Mouse (Mus musculus) C2C12 (cell line): ENCODE data around the gene Ntrk1. TPM values are rescaled to one million over a fixed set of nuclear protein-coding genes. Genes with fewer than 3 reads are reported as not detected.
A peak's percentile ranks its signal among the peaks of the same experiment; 100 is the strongest.
"Not testable (repeated sequence)": the region's sequence is repeated elsewhere in the genome, so short reads cannot be mapped to it uniquely, and the experiment has no call there.

Experiments
- H3K27me3 ChIP-seq: one replicate; pipeline ENCODE4 v1.6.1; 2011; ENCODE audit not compliant: control insufficient read depth, insufficient read depth, insufficient read length
- H3K36me3 ChIP-seq: one replicate; pipeline ENCODE4 v1.6.1; 2011; ENCODE audit not compliant: control insufficient read depth, insufficient read depth
- H3K4me3 ChIP-seq: one replicate; pipeline ENCODE4 v1.5.1; 2011; ENCODE audit warnings: mild to moderate bottlenecking, control low read depth; ENCODE audit not compliant: poor library complexity, insufficient read depth, severe bottlenecking
- H3K79me2 ChIP-seq: one replicate; pipeline ENCODE4 v1.6.1; 2011; ENCODE audit not compliant: control insufficient read depth, insufficient read depth
- H3K79me3 ChIP-seq: one replicate; pipeline ENCODE4 v1.6.1; 2011; ENCODE audit warnings: low read depth, control low read depth
- H3ac ChIP-seq: one replicate; pipeline ENCODE3; 2011; ENCODE audit warnings: low read depth; ENCODE audit not compliant: control insufficient read depth, insufficient read length
- CEBPB ChIP-seq: IDR thresholded peaks from one replicate; pipeline ENCODE4 v1.6.1; 2011; ENCODE audit warnings: low read depth, mild to moderate bottlenecking, control low read depth, moderate library complexity
- CTCF ChIP-seq: IDR thresholded peaks from one replicate; pipeline ENCODE4 v1.5.1; 2011; ENCODE audit not compliant: control insufficient read depth, insufficient read depth, insufficient read length
- FOSL1 ChIP-seq: IDR thresholded peaks from one replicate; pipeline ENCODE4 v1.8.0; 2011; ENCODE audit warnings: mild to moderate bottlenecking, low read length; ENCODE audit not compliant: poor library complexity, insufficient read depth, severe bottlenecking
- MAX ChIP-seq: IDR thresholded peaks from one replicate; pipeline ENCODE4 v1.6.1; 2011; ENCODE audit warnings: mild to moderate bottlenecking, control low read depth
- MYOD1 ChIP-seq: IDR thresholded peaks from one replicate; pipeline ENCODE4 v1.6.1; 2011; ENCODE audit warnings: low read depth; ENCODE audit not compliant: control insufficient read depth, insufficient read length
- MYOG ChIP-seq: IDR thresholded peaks from one replicate; pipeline ENCODE4 v1.6.1; 2011; ENCODE audit not compliant: control insufficient read depth, insufficient read length; ENCODE audit errors: extremely low read depth
- USF1 ChIP-seq: IDR thresholded peaks from one replicate; pipeline ENCODE4 v1.6.1; 2011; ENCODE audit warnings: low read depth, mild to moderate bottlenecking, control low read depth, moderate library complexity
- polyA plus RNA-seq: library from polyadenylated mRNA; unstranded; fragments of >200 nt; fragmentation: generic; extraction: Trizol; gene quantifications from one replicate; pipeline ENCODE4 v1.2.1, GENCODE M21; 2012; ENCODE audit warnings: missing spikeins

Gene Ntrk1
- polyA plus RNA-seq, 1 experiment, result not detected

DNA sequence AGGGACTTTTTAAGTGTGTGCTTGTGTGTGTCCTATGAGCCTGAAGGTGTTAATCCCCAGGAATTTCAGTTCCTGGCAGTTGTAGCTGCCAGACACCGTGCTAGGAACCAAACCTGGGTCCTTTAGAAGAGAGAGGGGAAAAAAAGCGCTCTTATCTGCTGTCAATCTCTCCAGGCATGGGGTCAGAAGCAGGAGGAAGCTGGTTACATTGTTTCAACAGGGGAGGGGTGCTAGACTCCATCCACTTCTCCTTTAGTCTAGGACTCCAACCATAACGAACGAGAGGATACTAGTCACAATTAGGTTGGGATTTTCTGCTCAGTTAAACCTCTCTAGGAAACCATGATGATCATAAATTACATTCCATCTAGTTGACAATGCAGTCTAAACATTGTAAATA lies 33.5 kb upstream of the Ntrk1 start:
- no peak for TF ChIP-seq CEBPB
- TF ChIP-seq MYOD1, result no peak
- no peak for TF ChIP-seq USF1
- no peak for TF ChIP-seq MYOG
- no peak for TF ChIP-seq FOSL1
- TF ChIP-seq MAX, result no peak
- no peak for TF ChIP-seq CTCF
- peaks cover 12% of the 10 kb centered on the region for H3K27me3 ChIP-seq
- H3ac ChIP-seq, result no peak overlapping the region
- H3K79me2 ChIP-seq, result no peaks in the 10 kb centered on the region
- no peaks in the 10 kb centered on the region for H3K79me3 ChIP-seq
- no peaks in the 10 kb centered on the region for H3K36me3 ChIP-seq
- no peak overlapping the region for H3K4me3 ChIP-seq

DNA sequence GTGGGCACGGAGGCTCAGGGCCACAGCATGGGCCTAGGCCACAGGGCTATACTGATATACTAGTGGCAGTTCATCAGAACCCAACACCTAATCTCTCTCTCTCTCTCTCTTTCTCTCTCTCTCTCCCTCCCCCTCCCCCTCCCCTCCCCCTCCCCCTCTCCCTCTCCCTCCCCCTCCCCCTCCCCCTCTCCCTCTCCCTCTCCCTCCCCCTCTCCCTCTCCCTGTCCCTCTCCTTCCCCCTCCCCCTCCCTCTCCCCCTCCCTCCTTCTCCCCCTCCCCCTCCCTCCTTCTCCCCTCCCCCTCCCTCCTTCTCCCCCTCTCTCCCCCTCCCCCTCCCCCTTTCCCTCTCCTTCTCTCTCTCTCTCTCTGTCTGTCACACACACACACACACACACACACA lies 29.2 kb upstream of the Ntrk1 start, which contains the start of gene Pear1:
TSS of gene Pear1 (minus strand) at position 101 of the 400 bp plus-strand sequence.
- H3K79me3 ChIP-seq, H3K4me3 ChIP-seq, H3ac ChIP-seq, H3K79me2 ChIP-seq, H3K36me3 ChIP-seq: not testable (repeated sequence)
- H3K27me3 ChIP-seq, result peaks cover 42% of the 10 kb centered on the region

DNA sequence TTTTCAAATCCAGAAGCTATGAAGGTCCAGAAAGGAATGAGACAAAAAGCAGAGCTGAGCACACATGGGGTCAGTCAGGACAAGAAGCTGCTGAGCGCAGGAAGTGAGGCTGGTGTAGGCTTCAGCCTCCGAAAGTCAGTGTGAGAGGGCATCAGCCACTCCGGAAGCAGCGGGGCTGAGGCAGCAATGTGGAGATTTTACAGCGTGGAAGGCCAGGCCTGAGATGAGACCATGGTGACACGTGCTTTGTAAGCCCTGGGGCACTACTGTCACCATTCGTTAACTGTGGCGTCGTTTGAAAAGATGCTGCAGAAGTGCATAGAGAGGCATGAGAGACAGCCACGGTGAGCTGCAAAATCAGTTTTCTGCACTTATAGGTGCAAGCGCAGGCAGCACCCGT lies 23.3 kb upstream of the Ntrk1 start:
- H3K79me3 ChIP-seq, result no peaks in the 10 kb centered on the region
- TF ChIP-seq MYOD1, result no peak
- TF ChIP-seq USF1, result no peak
- no peak for TF ChIP-seq FOSL1
- no peak for TF ChIP-seq MYOG
- no peak for TF ChIP-seq CTCF
- TF ChIP-seq CEBPB, result no peak
- TF ChIP-seq MAX, result no peak
- H3K27me3 ChIP-seq, result peaks cover 73% of the 10 kb centered on the region
- no peaks in the 10 kb centered on the region for H3K36me3 ChIP-seq
- no peak overlapping the region for H3ac ChIP-seq
- H3K79me2 ChIP-seq, result no peaks in the 10 kb centered on the region
- H3K4me3 ChIP-seq, result no peak overlapping the region

DNA sequence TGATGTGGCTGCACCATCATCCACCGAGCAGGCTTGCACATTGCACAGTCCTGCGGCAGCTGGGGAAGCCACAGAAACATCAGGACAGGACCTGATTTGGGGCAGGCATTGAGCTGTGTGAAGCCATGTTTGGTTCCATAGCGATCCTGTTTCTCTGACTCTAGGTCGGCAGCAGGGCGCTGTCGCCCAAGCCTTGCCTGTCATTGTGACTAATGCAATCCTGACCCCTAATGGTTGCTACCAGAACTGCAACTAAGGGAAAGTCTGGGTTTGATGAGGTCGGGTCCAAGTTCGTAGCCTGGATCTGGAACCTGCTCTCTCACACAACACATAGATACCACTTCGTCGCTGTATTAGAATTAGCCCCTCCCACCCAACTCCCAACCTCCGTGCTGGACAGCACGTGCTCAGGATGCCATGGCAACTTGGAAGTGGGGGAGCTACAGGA lies 21.7 kb upstream of the Ntrk1 start:
- Histone ChIP-seq H3K4me3 (no peak overlapping the region), H3K27me3 (peaks cover 69% of the 10 kb centered on the region)
- TF ChIP-seq CTCF, result peak; percentile 70
- TF ChIP-seq MYOG, result no peak

DNA sequence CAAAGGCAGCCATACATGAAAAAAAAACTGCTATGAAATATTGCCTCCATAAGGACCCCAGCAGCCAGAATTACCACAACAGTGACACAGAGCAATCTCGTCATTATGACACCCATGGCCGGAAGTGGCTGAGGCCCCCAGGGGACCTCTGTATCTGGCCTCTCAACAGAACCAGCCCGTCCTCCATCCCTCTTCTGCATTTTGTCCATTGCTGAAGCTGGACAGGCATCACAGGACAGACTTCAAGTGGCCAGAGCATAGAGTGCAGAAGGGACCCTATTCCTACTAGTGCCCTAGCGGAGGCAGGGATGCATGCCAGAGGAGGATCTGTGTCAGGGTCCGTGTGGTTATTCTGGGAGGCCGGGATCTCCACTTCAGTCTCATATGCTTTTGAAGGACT lies 21.2 kb upstream of the Ntrk1 start:
- no peak overlapping the region for H3K4me3 ChIP-seq
- H3ac ChIP-seq, result no peak overlapping the region
- H3K27me3 ChIP-seq, result peaks cover 74% of the 10 kb centered on the region
- TF ChIP-seq FOSL1 (no peak), MYOD1 (no peak), MYOG (no peak), MAX (no peak), CEBPB (no peak), USF1 (no peak), CTCF (no peak)
- H3K79me2 ChIP-seq, result no peaks in the 10 kb centered on the region
- H3K36me3 ChIP-seq, result no peaks in the 10 kb centered on the region
- no peaks in the 10 kb centered on the region for H3K79me3 ChIP-seq

More for the DNA sequence above, 21.7 kb upstream of the Ntrk1 start:
- Histone ChIP-seq H3K36me3 (no peaks in the 10 kb centered on the region), H3ac (peak overlapping the region; percentile 10), H3K79me3 (no peaks in the 10 kb centered on the region), H3K79me2 (no peaks in the 10 kb centered on the region)

DNA sequence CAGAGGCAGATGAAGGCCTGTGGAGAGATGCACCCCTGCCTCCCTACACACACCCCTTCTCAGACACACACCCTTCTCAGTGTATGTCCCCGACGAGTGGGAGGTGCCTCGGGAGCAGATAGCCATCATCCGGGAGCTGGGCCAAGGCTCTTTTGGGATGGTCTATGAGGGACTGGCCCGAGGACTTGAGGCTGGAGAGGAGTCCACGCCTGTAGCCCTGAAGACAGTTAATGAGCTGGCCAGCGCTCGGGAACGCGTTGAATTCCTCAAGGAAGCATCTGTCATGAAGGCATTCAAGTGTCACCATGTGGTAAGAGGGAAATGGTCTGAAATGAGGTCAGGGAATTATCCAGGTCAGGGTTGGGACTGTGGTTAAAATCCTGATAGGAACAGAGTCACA lies 17.9 kb upstream of the Ntrk1 start:
- no peaks in the 10 kb centered on the region for H3K79me3 ChIP-seq
- no peaks in the 10 kb centered on the region for H3K79me2 ChIP-seq
- H3ac ChIP-seq, result no peak overlapping the region
- H3K4me3 ChIP-seq, result no peak overlapping the region
- H3K36me3 ChIP-seq, result no peaks in the 10 kb centered on the region
- no peak for TF ChIP-seq MYOG
- no peak for TF ChIP-seq USF1
- TF ChIP-seq MYOD1, result no peak
- TF ChIP-seq CEBPB, result no peak
- TF ChIP-seq MAX, result no peak
- TF ChIP-seq FOSL1, result no peak
- no peak for TF ChIP-seq CTCF
- H3K27me3 ChIP-seq, result peaks cover 77% of the 10 kb centered on the region
